Mouse (Mus musculus) thymus, postnatal 14 days (tissue): ENCODE results near the gene Bmpr1a.
"Not testable (repeated sequence)": the region's sequence is repeated elsewhere in the genome, so short reads cannot be mapped to it uniquely, and the experiment has no call there.

Source experiments
- DNase-seq: peaks from one replicate; pipeline ENCODE4 v3.0.0; 2021

The Bmpr1a gene

DNA sequence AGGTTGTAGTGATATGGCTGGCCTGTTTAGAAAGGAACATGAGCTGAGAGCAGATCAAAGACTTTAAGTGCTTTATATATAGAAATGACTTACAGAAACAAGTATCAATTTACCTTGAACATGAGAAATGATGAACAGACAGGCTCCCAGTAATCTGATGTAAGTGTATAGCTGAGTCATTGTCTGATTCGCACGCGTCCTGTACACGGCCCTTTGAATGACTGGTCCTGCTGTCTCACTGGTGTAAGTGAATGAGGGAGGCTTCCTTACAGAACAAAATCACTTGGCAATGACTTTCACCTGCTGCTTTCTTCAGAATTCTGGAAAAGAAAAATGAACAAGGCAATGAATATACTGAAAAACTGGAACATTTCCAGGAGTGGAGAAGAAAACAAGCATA, 55.5 kb downstream of the Bmpr1a start:
- no peak for DNase-seq

DNA sequence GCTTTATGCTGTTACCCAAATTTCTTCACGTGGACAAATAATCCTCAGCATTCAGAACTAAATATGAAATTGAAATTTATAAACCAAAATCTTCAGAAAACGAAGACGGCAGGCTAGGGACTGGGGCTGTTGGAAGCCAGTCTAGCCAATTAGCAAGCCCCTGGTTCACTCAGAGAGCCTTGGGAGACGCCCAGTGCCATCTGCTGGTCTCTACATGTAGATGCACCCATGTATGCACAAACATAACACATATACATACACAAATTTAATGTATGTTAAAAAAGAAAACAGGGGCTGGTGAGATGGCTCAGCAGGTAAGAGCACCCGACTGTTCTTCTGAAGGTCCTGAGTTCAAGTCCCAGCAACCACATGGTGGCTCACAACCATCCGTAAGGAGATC, 56.5 kb downstream of the Bmpr1a start:
- no peak for DNase-seq

GRCm38 (mm10) chr14:34445348-34445747, 57.8 kb downstream of the Bmpr1a start:
- no peak for DNase-seq

DNA sequence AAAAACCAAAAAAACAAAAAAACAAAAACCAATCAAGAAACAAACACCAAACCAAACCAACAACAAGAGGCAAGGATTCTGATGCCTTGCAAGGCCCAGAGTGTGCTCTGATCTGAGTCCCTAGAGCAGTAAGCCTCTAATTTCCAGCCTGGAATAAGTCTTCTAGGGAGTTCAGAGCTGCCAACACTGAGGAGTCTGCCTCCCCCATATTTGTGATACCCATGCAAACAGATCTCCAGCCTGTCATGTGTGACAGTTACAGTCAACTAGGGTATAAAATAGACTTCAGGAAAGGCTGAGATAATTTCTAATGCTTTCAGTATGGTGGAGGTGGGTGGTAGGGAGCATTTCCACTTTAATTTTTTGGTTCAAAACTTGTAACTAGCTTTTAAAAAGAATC, 58.2 kb downstream of the Bmpr1a start:
- no peak for DNase-seq

- no peak for DNase-seq
Measured at GRCm38 (mm10) chr14:34444368-34444767, 58.8 kb downstream of the Bmpr1a start.

DNA sequence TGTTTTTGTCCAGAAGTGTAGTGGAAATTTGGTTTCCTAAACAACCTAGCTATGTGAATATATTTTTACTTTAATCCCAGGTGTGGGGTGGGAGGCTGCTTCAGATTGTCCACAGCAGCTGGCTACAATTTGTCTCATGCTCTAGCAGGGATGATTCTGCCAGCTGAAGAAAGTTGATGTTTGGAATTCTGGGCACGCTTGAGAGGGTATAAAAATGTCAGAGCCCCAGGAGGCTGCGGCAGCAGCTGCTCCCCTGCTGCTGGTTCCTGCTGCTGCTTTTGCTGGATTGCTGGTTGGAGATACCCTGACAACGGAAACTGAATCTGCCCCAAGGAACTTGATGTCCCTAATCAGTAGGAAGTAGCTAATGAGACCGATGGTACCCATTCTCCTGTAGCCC, 60.6 kb downstream of the Bmpr1a start:
- no peak for DNase-seq

GRCm38 (mm10) chr14:34440526-34441066, 62.5 kb downstream of the Bmpr1a start:
- DNase-seq, result no peak

DNA sequence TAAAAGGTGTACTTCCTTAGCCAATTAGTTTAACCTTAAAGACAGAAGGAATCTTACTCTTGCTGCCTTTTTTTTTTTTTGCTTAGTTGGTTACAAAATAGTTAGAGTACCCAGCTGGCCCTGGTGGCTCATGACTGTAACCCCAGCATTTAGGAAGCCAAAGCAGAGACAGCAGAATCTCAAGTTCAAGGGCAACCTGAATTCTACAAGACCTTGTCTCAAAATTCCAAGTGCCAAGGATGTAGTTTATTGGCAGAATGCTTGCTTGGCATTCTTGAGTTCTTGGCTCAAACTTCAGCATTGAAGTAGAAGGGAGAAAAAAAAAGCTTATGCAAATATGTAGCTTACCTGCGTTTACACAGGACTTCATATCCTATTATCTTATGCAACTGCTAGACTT, 74.1 kb downstream of the Bmpr1a start:
- no peak for DNase-seq

DNA sequence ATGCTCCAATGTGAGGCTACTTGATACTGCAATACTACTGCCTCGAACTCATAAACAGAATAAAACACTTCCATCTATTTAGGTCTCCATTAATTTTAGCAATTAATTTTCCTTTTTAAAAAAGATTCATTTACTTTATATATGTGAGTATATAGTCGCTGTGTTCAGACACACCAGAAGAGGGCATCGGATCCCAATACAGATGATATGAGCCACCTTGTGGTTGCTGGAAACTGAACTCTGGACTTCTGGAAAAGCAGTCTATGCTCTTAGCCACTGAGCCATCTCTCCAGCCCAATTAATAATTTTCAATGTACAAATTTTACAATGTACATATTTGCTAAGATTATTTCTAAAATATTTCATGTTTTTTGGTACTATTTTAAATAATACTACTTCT, 74.9 kb downstream of the Bmpr1a start:
- no peak for DNase-seq

DNA sequence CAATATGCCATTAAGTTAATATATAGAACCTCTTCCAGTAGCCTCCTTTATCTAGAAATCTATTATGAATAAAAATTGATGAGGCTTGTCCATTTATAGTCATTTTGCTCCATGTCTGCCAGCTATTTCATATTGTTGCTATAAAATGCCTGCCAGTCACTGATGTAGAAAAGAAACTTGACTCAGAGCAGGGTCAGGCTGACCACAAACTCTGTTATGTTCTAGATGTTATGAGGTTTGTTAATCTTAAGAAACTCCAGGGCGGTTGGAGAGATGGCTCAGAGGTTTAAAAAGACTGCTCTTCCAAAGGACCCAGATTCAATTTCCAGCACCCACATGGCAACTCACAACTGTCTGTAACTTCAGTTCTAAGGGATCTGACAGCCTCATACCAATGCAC, 82.1 kb downstream of the Bmpr1a start:
- DNase-seq, result no peak

DNA sequence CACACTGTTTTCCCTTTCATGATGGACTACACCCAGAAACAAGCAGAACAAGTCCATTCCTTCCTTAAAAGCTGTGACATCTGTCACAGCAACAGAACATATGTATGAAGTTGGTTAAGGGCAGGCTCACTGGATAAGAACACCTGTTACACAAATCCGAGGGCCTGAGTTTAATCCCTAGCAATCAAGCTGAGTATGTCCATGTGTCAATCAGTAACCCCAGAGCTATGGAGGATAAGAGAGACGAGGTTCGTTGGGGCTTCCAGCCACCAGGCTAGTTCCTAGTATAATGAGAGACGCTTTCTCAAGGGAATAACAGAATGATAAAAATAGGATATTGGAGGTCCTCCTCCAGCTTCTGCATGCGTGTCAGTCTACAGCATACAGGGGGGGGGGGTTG, 85.6 kb downstream of the Bmpr1a start:
- DNase-seq, result no peak

DNA sequence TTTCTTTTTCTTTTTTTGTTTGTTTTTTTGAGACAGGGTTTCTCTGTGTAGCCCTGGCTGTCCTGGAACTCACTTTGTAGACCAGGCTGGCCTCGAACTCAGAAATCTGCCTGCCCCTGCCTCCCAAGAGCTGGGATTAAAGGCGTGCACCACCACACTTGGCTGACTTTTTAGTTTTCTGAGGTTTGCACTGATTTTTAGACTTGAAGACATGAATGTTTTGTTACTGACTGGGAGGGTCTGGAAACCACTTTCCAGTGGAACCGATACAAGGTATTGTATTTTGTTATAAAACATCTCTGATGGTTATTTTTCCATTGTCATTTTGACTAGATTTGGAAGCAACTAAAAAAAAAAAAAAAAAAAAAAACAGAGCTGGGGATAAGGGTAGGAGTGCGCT, 86.2 kb downstream of the Bmpr1a start:
- DNase-seq, result not testable (repeated sequence)

- DNase-seq, result no peak
Measured at GRCm38 (mm10) chr14:34412164-34412896, 90.8 kb downstream of the Bmpr1a start.

DNA sequence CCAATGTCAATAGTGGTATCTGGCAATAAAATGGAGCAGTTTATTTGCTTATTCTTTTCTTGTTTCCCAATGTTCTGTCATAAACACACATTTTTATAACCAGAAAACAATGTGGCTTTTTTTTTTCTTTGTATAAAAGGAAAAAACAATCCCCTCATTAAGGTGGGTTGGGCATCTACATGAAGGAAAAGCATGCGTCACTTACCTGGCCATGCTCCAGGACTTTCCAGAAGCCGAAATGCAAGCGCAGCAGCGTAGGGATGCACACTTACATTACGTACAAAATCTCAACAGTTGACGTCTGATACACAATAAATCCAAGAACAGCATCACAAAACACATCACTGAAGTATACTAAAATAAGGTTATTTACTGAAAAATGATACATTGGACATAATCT, 92.4 kb downstream of the Bmpr1a start:
- no peak for DNase-seq

DNA sequence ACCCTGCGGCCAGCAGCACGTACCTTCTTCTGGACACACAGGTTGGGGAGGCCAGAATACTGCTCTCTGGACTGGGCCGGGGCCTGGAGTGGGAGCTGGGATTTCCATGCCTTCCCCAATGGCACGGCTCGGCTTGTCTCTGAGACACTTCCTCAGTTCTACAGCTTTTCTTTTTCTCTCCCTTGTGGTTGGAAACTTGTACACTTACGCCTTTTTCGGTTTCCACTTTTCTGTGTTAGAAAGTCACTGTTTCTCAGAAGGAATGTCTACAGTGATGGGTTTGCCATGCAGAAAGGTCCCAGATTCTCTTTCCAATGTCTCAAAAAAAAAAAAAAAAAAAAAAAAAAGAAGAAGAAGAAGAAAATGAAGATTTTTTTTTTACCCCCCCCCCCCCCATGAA, 99.7 kb downstream of the Bmpr1a start:
- no peak for DNase-seq

GRCm38 (mm10) chr14:34402871-34403270, 100.3 kb downstream of the Bmpr1a start:
- DNase-seq, result no peak

GRCm38 (mm10) chr14:34401135-34401534, 102.0 kb downstream of the Bmpr1a start:
- DNase-seq, result peak; percentile 80

DNA sequence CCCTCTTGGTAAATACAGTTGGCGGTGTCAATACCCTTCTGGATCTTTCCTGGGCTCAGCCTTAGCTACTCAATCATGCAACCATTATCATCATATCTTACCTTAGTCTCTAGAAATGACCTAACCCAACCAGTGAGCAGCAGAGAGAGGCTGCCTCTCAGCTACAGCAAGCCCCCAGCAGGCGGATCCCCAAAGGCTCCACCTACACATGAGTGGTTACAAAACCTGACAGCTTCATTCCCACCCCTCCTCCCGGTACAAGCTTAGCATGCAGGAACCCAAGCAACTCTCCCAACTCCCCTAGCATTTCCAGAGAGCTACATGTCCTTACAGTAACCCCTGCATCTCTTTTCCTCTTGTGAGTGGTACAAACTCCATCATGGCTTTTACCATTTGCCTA, 103.1 kb downstream of the Bmpr1a start:
- DNase-seq, result no peak

- no peak for DNase-seq
Measured at GRCm38 (mm10) chr14:34399301-34399700, 103.8 kb downstream of the Bmpr1a start.

GRCm38 (mm10) chr14:34398901-34399300, 104.2 kb downstream of the Bmpr1a start:
- no peak for DNase-seq

GRCm38 (mm10) chr14:34397871-34398270, 105.3 kb downstream of the Bmpr1a start:
- DNase-seq, result no peak

DNA sequence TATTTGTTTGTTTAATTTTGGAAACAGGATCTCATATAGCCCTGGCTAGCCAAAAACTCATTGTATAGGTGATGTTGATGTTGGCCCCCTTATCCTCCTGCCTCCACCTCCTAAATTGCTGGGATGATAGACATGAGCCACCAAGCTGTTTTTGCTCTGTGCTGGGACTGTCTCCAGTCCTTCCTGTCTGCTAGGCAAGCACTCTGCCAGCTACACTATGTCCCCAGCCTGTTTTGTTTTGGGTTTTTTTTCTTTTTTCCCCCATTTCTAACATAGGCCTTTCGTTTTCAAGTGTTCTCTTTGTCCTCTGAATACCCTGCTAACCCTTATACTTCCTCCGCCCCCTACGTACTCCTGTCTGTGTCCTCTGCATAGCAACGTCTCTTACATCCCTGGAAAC, 109.8 kb downstream of the Bmpr1a start:
- no peak for DNase-seq

DNA sequence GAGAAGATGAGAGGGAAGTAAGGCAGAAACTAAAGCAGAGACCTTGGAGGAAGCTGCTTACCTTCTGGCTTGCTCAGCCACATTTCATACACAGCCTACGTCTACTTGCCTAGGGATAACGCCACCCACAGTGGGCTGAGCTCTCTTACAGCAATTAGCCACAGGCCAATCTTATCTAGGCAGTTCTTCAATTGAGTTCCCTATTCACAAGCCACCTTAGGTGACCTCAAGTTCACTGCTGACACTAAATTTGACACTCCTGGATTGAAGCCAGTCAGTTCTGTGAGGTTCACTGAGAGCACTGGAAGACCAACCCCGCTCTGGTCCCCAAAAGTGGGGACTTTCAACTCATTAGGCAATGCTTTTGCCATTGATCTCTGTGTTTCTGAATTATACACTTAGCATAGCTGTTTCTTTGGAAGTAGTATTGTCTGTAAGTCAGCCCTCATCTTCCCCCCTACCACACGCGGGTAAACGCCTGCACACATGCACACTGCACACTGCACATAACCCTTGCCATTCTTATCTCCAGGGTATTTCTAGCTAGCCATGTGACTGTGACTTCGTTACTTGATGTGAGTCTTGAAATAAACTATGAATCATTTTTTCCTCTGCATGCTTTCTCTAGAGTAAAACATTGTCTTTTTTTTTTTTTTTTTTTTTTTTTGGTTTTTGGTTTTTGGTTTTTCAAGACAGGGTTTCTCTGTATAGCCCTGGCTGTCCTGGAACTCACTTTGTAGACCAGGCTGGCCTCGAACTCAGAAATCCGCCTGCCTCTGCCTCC, 120.0 kb downstream of the Bmpr1a start:
- DNase-seq, result no peak
